Mouse (Mus musculus) cerebellum, postnatal 14 days (tissue): ENCODE measurements around the gene Vinac1.

ENCODE experiments used
- DNase-seq, 2 experiments: peaks; one replicate each; pipeline ENCODE4 v3.0.0; 2021; ENCODE audit warnings: mixed read lengths in 2 of 2

Vinac1 gene

GRCm38 (mm10) chr2:129047811-129048210 lies at the start of gene Vinac1:
Vinac1 (minus strand) TSS chr2:129048172.
- DNase-seq: peak; percentile 32 to 53

DNA sequence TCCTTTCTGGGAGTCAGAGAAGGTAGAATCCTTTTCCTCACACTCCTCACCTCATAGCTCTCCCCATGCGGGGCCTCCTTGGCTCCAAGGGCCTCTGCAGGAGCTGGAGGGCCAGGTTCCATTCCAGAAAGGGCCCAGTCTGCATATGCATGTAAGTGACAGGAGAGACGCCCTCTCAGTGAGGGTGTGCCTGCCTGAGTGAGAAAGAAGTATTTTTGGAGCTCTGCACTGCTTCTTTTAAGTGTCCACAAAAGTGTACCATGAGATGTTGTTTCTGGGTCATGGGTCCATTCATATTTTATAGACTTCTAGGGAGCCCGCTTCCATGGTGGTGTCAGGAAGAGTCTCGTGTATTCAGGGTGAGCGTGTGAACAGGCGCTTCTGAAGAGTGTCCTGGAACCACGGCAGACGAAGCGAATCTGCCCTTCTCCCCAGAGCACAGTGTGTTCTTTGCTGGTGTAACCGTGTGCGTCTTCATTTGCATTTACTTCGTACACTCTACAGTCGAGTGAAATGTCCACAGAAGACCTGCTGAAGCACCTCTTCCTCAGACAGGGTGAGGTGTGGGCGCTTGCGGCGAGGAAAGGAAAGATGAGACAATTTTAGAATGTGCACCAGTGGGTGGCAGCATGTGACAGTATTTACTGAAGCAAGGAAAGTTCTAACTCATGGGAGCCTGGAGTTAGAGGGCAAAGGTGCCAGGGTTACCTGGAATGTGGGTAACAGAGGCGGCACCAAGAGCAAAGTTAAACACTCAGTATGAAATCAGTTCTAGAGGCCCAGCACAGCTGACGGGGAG lies 46.2 kb upstream of the Vinac1 start:
- no peak for DNase-seq

DNA sequence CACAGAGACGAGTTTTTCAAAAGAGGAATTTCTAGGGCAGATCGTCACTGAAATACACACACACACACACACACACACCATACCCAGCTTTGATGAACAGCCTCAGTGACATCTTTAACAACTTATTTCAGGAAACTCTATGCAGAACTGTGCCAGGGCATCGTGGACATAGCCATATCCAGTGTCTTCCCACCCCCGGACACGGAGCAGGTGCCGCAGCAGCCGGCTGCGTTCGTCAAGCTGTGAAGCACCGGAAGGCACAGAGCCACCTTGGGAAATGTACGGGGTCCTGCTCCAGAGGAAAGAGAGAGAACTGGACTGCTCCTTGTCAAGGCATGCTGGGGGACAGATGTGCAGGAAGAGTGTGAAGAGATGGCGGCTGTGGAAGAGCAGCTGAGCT lies 44.8 kb upstream of the Vinac1 start:
- DNase-seq: no peak

GRCm38 (mm10) chr2:129090370-129090769 lies 42.4 kb upstream of the Vinac1 start:
- no peak for DNase-seq

GRCm38 (mm10) chr2:129087520-129087919 lies 39.5 kb upstream of the Vinac1 start:
- no peak for DNase-seq

DNA sequence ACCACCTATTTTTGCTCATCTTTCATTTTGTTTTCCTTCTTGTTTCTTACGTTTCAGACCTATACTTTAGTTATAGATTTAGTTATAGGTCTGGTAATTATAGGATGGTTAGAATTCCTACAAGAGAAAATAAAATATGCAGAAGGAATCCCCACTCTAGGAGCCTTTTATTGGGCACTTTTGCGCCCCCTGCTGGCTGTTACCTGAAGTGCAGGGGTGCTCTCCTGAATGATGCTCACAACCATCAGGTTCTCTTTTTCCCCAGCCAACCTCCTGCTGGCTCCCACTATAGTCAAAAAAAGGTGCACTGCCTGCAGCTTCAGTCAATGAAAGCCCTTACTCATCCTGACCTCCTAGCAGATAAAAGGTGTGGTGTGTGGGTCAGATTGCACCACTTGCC lies 37.0 kb upstream of the Vinac1 start:
- DNase-seq: peak; percentile 41 to 68

DNA sequence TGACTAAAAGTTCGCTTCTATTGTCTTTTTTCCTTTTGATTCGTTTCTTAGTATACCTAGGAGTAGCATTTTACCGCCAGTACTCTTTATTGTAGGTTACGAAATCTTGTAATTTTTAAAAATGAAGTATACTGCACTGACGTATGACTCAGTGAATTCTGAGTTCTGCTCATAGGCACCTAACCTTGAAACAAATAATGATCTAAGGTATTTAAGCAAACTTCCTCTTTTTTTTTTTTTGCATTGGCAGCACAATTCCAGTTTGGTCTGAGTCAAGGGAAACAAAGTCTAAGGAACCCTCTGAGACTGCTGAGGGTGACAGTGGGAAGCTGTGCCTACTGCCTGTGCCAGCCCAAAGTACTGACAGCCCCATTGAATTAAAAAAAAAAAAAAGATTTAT lies 35.5 kb upstream of the Vinac1 start:
- DNase-seq: no peak

DNA sequence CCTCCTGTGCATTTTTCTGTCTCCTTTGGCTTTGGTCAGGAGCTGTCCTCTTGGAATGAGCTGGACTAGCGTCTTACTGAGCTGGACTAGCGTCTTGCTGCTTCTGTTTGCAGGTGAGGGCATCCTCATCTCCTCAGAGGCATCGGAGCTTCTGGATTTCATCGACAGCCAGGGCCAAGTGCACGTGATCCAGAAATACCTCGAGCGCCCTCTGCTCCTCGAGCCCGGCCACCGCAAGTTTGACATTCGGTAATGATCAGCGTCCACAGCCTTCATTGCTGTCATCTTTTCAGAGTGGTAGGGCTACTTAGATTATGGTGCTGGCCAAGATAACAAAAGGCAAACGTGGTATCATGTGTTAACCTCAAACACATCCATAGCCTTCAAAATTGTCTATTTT lies 33.1 kb upstream of the Vinac1 start:
- peak; percentile 31 to 50 for DNase-seq

DNA sequence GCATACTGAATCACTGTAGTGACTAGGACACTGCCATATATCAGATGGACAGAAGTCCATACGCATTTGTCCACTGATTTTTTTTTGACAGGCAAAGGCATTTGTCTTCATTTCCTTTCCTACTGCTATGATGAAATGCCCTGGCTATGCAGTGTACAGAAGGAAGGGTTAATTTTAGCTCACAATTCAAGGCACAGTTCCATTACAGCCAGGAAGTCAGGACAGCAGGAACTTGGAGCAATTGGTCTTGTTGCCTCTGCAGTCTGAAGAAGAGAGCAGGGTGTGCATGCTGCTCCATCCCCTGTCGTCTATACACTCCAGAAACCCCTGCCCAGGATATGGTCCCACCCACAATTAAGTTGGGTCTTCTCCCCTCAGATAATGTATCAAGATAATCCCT lies 31.2 kb upstream of the Vinac1 start:
- no peak for DNase-seq

- DNase-seq: peak in 1 of 2 experiments; percentile 48
These were observed 30.3 kb upstream of the Vinac1 start for GRCm38 (mm10) chr2:129078313-129078712.

- DNase-seq: no peak
These were observed 22.3 kb upstream of the Vinac1 start for GRCm38 (mm10) chr2:129070296-129070695.

GRCm38 (mm10) chr2:129066326-129066725 lies 18.4 kb upstream of the Vinac1 start:
- DNase-seq: peak; percentile 55 to 63

- peak; percentile 84 to 90 for DNase-seq
These were observed 17.7 kb upstream of the Vinac1 start, which contains the start of gene Ttl for GRCm38 (mm10) chr2:129065437-129066282. Ttl (plus strand) TSS chr2:129065942.

DNA sequence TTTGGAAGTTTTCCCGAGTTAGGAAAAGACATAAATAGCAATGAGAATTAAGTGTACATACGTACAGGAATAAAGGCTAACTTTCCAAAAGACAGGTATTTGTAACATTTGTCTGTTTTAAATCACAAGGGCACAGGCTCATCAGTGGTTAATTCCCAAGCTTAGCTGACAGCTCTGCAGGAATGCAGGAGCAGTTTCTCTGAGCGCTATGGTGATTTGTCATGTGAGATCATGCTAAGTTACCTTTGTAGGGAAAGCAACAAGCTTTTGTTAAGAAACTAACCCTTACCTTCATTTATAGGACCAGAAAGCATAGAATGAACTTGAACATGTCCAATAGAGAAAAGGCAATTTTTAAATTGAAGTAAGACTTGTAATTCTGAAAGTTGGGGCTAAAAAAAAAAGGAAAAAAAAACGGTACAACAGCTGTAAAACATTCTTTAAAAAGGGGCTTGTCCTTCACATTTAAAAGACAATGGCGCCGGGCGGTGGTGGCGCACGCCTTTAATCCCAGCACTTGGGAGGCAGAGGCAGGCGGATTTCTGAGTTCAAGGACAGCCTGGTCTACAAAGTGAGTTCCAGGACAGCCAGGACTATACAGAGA lies 13.6 kb upstream of the Vinac1 start:
- DNase-seq: no peak

DNA sequence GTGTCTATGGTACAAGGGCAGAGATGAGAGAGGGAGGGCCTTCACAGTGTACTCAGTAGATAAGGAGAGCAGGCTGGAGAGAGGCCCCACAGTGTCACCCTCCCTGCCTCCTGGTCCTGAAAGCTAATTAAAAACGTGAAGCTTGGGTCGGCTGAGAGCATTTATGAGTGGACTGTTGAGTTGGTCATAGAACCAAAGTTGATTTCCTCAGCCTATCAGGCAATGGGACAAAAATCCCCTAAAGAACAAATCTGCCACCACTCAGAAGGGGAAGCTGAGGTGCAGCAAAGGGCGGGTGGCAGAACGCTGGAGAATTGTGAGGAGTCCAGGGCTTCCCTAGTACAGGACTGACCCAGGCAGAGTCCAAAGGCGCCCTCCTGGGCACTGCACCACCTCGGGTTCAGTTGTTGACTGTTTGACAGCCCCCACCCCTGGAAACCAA lies 10.0 kb upstream of the Vinac1 start:
- DNase-seq: no peak

- no peak for DNase-seq
These were observed 9.3 kb upstream of the Vinac1 start for GRCm38 (mm10) chr2:129057256-129057655.

DNA sequence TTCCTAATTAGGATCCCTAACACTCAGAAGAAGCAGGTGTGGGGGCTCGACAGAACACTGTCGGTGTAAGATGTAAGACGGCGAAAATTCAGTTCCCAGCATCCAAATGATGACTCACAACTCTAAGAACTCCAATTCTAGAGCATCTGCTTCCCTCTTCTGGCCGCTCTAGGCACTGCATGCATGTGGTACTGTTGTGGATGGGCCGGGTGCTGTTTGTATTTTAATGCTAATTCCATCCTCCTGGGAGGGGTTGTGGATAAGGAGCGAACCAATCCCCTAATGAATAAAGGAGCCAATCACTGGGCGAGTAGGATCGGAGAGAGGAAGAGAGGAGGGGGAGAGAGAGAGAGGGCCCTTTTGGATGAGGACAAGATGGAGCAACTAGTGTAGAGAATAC lies 8.6 kb upstream of the Vinac1 start:
- DNase-seq: peak in 1 of 2 experiments; percentile 62

DNA sequence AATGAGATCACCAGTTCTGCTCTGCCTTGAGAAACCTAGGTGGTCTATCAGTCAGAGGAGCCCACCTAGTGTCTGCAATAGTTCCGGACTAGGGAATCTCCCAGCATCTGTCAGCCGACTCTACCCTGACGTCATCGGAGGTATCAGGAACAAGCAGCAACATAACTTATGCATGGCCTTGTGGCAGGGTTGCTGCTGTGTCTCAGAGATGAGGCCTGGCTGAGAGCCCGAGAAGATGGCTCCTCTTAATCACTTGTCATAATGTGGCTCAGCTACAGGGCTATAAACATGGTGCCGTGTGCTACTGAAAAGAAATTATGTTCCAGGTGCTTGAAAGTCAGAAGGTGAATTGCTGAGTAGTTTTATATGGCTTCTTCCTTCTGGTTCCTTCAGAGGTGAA lies 7.8 kb upstream of the Vinac1 start:
- no peak for DNase-seq

DNA sequence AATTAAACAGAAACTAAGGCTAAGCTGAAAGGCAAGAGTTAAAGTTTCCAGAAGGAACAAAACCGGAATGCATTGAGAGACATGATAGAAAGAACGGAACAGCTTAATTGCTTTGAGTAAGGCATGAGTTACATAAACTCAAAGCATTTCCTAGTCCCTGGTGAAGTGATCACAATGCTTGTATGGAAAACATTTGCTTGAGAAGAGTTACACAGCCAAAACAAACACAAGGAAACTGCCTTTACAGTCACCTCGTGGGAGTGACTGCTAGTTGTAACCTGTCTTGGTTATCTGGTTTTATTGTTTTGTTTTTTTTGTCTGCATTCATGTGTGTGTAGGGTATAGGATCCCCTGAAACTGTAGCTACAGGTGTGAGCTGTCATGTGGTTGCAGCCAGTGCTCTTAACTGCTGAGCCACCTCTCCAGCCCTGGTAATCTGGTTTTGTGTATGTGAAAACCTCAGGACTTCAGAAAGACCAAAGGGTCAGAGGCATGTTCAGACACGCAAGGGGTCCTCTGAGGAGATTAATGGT lies 4.5 kb upstream of the Vinac1 start:
- no peak for DNase-seq

DNA sequence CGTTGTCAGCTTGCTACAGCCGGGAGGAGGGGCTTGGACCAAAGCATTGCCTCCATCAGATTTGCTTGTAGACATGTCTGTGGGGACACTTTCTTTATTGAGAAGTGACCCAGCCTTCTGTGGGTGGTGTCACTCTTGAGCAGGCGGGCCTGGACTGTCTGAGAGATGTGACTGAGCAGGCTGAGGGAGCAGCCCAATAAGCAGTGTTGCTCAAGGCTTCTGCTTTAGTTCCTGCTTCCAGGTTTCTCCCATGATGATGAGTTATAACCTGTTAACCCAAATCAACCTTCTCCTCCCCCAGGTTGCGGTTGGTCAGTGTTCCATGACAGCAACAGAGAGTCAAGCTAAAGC lies 1.2 kb downstream of the Vinac1 start:
- DNase-seq: no peak

- DNase-seq: no peak
These were observed 1.7 kb downstream of the Vinac1 start for GRCm38 (mm10) chr2:129046172-129046845.

DNA sequence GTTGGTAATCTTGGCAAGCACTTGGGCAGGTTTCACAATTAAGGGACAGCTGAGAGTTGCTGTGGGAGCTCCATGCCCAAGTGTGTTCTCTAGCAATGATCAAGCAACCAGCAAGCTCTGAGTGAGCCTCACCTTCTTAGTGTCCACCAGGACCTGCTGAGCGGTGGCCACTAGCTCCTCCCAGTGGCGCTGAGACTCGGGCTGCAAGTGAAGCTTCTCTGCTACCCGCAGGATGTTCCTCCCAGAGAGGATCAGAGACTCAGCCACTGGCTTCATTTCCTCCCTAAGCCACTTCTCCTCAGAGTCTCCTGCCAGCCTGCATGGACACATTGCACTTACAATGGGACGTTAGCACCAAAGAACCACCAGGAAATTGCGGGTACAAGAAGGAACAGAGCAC lies 7.4 kb downstream of the Vinac1 start:
- no peak for DNase-seq
